Mouse (Mus musculus) spleen, adult 12 weeks (tissue): ENCODE measurements around the gene Mei1.
"Not testable (repeated sequence)": the region's sequence is repeated elsewhere in the genome, so short reads cannot be mapped to it uniquely, and the experiment has no call there.

Source experiments
- DNase-seq: peaks from one replicate; pipeline ENCODE4 v3.0.0; 2022; ENCODE audit warnings: low spot score

The Mei1 gene

GRCm38 (mm10) chr15:82085606-82086005 is 15.8 kb downstream of the Mei1 start:
- DNase-seq, result no peak

GRCm38 (mm10) chr15:82086131-82086530 is 16.3 kb downstream of the Mei1 start:
- no peak for DNase-seq

GRCm38 (mm10) chr15:82087266-82087665 is 17.5 kb downstream of the Mei1 start:
- no peak for DNase-seq

GRCm38 (mm10) chr15:82091061-82091460 is 21.3 kb downstream of the Mei1 start:
- no peak for DNase-seq

- no peak for DNase-seq
These were observed 37.3 kb downstream of the Mei1 start for GRCm38 (mm10) chr15:82106953-82107555.

- DNase-seq, result no peak
These were observed 50.7 kb downstream of the Mei1 start for GRCm38 (mm10) chr15:82120544-82120943.

- not testable (repeated sequence) for DNase-seq
These were observed 56.9 kb downstream of the Mei1 start for GRCm38 (mm10) chr15:82126690-82127089.

- peak; percentile 93 for DNase-seq
These were observed 57.9 kb downstream of the Mei1 start, which contains the start of gene Ccdc134 for GRCm38 (mm10) chr15:82127426-82128374. Ccdc134 (plus strand) TSS chr15:82127922.

GRCm38 (mm10) chr15:82128398-82128797 is 58.6 kb downstream of the Mei1 start:
- DNase-seq, result no peak

GRCm38 (mm10) chr15:82130599-82130998 is 60.8 kb downstream of the Mei1 start:
- DNase-seq, result no peak

GRCm38 (mm10) chr15:82135372-82135771 is 65.6 kb downstream of the Mei1 start:
- no peak for DNase-seq

- peak; percentile 54 for DNase-seq
These were observed 68.8 kb downstream of the Mei1 start for GRCm38 (mm10) chr15:82138565-82138964.

GRCm38 (mm10) chr15:82139196-82139595 is 69.4 kb downstream of the Mei1 start:
- no peak for DNase-seq

- DNase-seq, result no peak
These were observed 70.6 kb downstream of the Mei1 start for GRCm38 (mm10) chr15:82140355-82140754.

GRCm38 (mm10) chr15:82144157-82144556 is 74.4 kb downstream of the Mei1 start:
- DNase-seq, result no peak

GRCm38 (mm10) chr15:82145408-82145807 is 75.6 kb downstream of the Mei1 start:
- no peak for DNase-seq

GRCm38 (mm10) chr15:82145851-82146769 is 76.3 kb downstream of the Mei1 start:
- no peak for DNase-seq

GRCm38 (mm10) chr15:82146770-82147610 is 77.2 kb downstream of the Mei1 start, which contains the start of gene Srebf2:
Srebf2 (plus strand) TSS chr15:82147181.
- DNase-seq, result peak; percentile 96

GRCm38 (mm10) chr15:82147611-82148111 is 77.9 kb downstream of the Mei1 start:
- DNase-seq, result peak; percentile 59

- DNase-seq, result peak; percentile 25
These were observed 78.7 kb downstream of the Mei1 start for GRCm38 (mm10) chr15:82148510-82148911.

GRCm38 (mm10) chr15:82150042-82150441 is 80.2 kb downstream of the Mei1 start:
- DNase-seq, result no peak
